Mouse (Mus musculus): ENCODE data around the gene Sptssb. TPM values are rescaled to one million over a fixed set of nuclear protein-coding genes. Genes with fewer than 3 reads are reported as not detected.

The Sptssb gene
- total RNA-seq, 2 experiments from 2014 or later: not detected

DNA sequence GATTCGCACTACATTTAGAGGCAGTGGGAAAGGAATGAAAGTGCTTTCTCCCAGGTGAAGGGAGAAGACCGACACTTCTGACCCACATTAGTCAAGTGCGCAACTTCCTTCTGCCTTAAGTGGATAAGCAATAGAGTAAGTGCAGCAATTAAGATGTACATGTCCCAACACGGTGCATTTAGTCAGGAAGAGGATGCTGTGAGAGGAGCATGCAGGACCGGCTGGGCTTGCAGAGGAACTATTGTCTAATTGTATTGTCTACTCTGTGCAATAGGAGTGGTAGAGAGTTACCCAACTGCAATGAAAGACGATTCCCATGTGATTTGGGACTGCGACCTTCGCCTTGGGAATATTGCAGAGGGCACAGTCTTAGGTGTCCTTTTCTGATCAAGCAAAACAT lies 30.2 kb downstream of the Sptssb start:
- DNase-seq: no peak

DNA sequence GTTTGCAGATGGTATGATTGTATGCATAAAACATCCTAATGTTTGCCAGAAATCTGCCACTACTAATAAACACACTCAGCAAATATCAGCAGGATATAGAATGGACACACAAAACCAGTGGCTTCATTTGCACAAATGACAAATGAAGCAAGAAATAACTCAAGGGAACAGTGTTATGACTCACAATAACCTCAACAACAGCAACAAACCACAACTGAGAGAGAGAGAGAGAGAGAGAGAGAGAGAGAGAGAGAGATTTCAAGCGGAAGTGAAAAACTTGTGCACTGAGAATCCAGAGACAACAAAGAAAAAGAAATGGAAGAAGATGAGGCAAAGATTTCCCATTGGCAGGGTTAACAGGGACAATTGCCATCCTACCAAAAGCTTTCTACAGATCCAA lies 35.2 kb downstream of the Sptssb start:
- DNase-seq: no peak

DNA sequence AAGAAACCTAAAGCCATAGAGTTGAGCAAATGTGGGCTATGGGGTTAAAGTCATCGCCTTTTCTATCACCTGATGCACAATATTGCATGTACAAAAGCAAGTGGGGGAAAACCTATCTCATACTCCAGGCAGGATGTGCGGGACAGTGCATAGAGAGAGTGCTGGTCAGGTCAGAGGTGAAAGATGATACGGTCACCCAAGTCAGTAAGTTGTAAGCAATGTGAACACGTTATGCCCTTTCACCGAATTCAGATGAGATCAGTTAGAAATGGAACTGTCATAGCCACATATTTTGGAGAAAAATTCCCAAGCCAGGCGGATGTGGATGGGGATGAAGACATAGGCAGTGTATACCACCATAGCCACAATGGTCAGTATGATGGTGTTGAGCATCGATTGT lies 39.1 kb downstream of the Sptssb start:
- no peak for DNase-seq

DNA sequence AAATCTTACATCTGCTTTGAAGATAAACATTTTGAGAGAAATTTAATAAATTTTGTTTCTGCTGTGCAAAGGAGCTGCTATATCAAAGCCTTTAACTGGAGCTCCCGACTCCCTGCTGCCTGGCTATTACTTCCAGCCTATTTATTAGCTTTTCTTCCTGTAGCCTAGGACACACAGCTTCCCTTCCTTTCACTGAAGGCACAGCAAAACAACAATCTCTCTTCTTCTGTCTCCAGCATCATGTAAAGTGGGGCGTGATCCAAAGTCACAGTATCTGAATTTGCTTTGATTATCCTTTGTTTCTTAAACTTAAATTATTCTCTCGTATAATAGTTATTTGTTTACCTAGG lies 39.9 kb downstream of the Sptssb start:
- no peak for DNase-seq

DNA sequence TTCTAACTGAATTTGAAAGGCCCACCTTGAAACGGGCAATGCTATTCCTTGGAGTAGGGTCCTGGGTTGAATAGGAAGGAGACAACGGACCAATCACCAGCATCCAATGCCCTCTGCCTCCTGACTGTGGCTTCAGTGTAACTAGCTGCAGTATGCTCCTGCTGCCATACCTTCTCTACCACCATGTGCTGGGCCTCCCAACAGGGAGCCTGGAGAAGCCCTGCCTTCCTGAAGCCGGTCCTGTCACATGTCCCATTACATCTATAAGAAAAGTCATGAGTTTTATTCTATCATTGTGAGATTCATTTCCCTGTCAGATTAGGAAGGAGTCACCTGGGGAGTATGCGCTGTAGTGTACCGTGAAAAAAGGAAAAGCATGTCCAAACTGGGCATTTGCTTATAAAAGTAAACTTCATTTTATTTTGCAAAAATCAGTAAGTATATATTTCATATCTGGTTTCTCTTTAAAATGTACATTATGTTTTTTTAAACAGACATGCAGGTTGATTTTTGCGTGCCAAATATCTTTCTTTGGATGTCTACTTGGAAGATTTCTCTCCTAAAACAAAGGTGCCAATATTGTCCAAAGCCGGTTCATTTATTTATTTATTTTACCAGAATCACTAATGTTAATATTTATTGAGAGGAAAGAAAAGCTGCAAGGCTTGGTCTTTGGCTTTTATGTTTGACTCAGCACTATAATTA lies 40.4 kb downstream of the Sptssb start:
- DNase-seq: no peak

DNA sequence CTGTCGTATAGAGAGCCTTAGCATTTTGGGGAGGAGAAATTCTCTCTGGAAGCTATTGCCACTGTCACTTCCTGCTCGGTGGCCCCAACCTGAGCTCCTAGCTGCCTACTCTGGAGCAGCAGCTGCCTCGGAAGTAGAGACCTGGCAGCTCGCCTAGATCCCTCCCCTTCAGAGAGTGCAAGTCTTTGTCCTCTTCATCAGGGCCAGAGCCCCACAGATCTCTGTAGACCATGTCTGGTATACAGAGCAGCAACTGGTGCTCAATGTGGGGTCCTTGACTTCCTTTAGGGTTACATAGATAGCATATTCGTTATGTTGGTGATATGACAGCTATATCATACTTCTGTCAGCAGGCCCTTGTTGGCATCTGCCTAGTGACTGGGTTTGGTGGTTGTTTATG lies 41.3 kb downstream of the Sptssb start:
- DNase-seq: no peak

DNA sequence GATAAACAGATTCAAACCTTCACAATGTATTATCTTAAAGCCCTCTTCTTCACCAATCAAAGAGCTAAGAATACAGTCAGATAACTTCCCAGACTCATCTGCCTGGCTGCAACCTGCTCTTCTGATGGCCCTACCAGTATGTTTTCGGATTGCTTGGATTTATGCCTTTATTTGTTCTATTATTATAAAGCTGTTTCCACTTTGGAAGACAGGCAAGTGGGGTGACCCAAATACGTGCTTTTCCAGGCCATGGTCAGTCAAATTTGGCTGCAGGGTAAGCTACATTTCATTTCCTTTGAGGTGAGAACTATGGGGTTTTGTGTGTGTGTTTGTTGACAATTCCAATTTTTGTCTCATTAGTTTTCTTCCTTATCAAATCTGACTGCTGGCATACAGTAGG lies 43.2 kb downstream of the Sptssb start:
- DNase-seq: no peak

DNA sequence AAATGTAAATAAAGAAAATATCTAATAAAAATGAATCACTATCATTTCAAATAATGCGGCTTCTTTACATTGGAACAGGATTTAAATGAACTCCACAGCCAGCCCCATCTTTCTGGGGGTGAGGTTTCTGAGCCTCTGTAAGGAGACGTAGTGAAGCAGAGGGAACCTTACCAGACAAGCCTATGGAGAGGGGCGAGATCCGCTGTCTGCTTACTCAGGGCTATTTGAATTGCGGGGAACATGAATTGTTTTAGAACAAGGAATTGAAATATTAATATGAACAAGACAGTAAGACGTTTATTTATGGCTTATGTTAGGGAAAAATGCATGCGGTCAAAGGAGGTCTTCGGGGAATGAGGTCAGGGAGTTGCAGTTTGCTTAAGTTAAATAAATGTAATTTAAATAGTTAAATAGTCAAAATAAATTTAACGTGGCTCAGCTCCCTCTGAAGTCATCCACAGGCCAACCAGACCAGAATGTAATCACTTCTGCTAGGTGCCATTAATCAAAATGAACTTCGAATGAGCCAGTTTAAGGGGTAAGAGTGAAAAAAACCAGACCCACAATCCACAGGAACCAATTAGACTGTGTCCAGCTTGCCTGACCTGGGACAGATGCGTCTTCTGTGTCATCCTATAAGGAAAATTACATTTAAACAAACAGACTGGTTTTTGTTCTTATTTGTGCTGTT lies 46.6 kb downstream of the Sptssb start:
- DNase-seq: no peak

DNA sequence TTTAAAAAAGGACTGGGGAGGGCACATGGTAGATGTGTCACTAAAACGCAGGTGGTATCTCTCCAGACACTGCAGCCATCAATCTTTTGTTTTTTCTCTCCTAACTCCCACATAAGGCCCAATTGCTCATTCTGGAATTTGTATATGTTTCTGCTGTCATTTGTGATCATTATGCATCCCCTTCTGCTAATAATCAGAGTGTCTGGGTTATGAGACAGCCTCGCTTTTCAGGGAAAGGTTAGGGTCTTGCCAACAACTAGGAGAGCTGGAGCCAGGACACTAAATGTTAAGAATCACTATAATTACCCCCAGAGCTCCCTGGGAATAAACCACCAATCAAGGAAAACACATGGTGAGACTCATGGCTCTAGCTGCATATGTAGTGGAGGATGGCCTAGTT lies 47.3 kb downstream of the Sptssb start:
- no peak for DNase-seq

DNA sequence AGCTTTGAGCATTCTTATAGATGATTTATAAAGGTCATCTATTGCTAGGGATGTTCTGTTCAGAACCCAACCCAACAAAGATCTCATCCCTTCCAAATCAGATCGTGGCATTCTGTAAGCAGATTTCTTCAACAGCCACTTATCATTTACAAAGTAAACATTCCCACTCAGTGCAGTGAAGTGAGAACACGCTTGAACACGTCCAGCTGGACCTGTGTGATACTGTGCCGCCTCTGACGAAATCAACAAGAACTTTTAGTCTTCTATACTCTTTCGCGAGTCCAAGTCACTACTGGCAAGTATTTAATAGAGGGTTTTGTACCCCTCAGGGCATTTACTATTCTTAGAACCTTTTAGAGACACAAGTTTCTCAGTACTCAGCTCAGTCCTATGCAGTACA lies 51.3 kb downstream of the Sptssb start:
- DNase-seq: no peak

DNA sequence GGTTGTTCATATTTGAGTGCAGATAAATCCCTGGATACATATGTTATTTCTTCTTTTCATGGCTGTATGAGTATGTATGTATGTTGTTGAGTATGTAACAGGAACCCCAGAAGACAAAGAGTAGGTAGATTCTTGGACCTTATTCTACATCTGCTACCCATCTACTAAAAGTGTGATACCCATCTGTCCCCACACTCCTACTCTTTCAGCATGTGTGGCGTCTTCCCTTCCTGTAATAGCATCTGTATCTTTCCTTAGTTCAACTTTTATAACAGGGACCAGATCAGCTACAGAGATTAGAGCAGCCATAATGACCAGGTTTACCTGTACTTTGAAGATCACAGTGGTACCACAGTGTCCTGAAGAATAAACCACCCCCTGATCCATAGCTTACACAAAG lies 56.6 kb downstream of the Sptssb start:
- DNase-seq: no peak

DNA sequence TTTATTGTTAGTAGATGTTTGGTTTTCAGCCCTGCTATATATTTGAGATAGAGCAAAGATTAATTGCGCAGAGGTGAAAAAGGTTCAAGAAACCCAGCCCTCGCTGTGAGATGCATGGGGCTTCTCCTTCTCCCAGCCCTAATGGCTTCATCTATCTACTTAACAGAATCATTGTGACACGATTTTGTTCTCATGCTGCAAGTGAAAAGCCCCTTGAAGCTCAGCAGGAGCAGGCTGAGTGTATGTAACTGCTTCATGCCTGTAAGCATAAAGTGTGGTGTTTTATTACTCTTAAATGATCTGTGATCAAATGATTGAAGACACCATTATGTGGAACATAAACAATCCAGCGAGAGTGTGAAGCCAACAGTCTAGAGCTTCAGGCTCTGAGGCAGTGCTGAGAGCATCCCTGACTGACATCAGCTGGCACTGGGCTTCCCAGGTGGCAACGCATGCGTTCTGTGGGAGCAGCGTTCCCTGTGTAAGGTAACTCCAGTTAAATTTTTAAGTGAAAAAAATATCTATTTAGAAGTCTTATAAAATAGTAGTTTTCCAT lies 58.8 kb downstream of the Sptssb start:
- no peak for DNase-seq

DNA sequence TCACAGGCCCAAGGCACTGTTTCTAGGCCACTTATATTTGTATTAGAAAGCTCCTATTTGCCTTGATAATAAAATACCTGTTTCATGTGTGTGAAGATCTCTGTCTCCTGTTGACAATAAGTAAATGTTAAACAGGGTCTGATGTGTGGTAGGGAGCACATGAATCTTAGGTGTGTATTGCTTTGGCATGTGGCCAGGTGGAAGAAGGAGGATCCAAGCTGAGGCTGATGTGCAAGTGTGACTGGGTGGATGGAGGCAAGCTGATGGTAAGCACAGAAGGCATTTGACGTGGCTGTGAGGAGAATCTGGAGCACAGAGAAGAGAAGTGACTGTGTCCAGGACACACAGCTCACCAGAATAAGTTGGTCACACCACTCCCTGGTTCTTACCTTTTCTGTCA lies 60.6 kb downstream of the Sptssb start:
- DNase-seq: no peak

DNA sequence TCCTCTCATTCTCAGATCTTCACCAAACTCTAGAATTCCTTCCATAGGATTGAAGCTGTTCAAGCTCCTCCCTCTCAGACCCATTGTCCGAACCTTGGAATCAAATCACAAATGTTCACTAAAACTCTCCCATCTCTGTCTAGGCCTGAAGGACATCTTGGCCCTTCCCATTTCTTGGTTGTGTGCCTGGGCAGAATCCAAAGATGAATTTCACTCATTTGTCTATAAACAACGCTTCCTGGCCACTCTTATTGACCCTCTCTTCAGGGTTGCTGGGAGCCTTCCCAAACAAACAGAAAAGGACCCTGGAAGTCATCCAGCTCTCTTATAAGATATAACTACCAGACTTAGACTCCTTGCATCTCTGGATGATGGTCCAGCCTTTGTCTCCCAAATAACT lies 61.8 kb downstream of the Sptssb start:
- no peak for DNase-seq

DNA sequence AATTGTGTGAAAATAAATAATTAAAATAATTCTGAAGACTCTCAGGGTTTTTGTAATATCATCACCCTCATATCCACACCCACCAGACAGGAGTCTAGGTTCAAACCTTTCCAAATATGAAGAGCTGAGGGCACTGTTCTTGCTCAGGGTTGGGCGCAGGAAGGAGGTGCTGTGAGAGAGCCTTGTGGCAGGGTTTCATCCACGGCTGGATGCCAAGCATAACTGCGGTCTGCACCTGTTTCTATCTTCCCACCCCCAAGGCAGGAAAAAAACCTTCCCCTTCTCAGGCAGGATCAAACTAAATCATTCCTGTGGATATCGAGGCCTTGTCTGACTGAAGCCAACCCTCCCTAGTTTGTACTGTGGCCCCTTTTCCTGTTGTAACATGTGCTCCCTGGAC lies 62.2 kb downstream of the Sptssb start:
- DNase-seq: no peak

DNA sequence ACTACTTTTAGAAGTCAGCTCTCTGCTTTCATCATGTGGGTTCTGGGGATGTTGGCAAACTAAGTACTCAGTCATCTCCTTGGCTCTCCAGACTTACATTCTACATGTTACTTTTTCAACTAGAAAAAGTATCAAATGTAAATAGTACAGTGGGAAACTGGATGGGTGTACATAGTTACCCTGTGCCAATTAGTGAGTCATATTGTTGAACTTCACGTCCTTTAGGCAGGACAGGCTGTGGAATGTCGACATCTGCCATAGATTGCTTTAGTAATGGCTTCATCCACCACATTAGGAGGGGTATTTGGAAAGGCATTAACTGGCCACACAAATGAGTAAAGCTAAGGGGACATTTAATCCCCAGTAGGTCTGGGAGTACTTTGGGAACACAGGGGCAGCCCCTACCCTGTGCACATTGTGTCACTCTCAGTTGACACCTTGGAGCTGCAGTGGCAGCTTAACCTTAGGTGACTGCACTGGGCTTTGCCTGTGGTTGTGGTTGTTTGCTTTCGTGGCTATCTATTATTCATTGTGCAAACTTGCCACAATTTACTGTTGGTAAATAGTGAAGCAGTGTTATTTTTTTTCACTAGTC lies 66.8 kb downstream of the Sptssb start:
- DNase-seq: no peak

DNA sequence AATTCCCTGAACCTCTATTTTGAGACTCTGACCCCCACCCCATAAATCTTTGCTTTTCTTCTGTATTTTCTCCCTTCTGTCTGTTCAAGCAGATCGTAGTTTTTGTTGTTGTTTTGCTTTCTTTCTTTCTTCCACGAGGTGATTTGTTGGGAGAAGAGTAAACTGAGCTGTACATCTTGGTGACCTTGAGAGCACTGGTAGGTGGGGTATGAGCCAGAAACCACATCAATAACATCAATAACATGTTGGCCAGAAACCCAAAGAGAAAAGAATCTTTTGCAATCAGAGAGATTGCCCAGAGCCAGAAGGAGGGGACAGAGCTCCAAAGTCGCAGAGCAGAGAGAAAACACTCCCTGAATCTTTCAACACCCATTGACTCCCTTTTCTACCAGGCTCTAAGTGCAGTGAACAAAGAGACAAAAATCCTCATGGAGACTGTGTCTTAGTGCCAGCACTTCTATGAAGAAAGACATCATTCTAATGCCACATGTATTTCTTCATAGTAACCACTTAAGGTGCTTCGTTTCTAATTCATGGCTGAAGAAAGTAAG lies 80.4 kb downstream of the Sptssb start:
- no peak for DNase-seq

DNA sequence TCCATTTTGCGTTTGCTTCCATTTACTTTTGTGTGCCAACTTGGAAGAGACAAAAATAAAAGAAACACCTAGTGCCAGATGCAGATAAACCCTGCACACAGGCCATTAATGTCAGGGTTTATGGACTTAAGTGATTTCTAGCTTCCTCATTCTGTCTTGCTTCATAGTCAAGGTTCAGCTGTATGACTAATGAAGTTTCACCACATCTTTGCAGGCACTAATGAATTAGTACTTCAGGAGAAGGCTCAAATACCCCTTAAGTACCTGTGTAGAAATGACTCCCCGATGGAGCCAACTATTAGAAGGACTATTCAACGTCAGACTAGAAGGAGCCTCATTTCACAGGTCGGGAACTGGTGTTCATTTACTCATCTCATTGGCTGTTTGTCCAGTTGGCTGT lies 86.4 kb downstream of the Sptssb start:
- DNase-seq: no peak

Other genes with a start within 250 kb of the Sptssb start
- gene Nmd3, start 138.0 kb downstream of the Sptssb start, total RNA-seq (2021): 10 to 100 TPM; 78.9 to 92.6 TPM
- not detected for gene Otol1, start 147.7 kb upstream of the Sptssb start, total RNA-seq (2021)

All from adrenal gland, postnatal 10 days (tissue).